Mouse (Mus musculus) thymus, adult 2 months (tissue): ENCODE measurements around the gene Slc5a3.

ENCODE experiments used
- CTCF ChIP-seq: fragments of 200-500 bp; IDR thresholded peaks from 2 replicates; pipeline ENCODE4 v1.5.1; 2012; ENCODE audit warnings: mild to moderate bottlenecking, control low read depth, low read length, moderate library complexity, borderline replicate concordance; ENCODE audit not compliant: control insufficient read depth, poor library complexity, insufficient read depth; ENCODE audit errors: extremely low read depth
- POLR2A ChIP-seq: fragments of 200-500 bp; IDR thresholded peaks from 2 replicates; pipeline ENCODE4 v1.6.1; 2012; ENCODE audit warnings: mild to moderate bottlenecking, low read length, control low read depth, moderate library complexity; ENCODE audit not compliant: control insufficient read depth, poor library complexity, insufficient read depth; ENCODE audit errors: extremely low read depth

DNA sequence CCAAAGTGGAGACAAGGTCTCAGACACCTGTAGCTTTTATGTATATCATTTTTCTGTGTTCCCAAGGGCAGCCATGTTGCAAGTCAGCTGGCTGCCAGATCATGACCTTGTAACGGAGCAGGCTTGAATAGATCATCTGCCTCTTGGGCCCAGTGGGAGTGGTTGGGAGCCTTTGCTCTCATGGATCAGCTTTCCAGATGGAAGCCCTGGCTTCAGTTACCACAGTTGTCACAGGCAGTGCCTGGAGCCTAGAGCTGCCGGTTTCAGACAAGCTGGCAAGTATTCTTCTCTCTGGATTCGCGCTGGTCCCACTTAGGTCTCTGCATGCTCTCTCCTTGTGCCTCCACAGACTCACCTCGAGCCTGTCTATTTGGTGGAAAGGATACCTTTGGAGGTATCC lies 44.0 kb downstream of the Slc5a3 start:
- TF ChIP-seq POLR2A (no peak), CTCF (no peak)
